Mouse (Mus musculus) heart, postnatal 0 days (tissue): ENCODE data around the gene Mob3b. TPM values are rescaled to one million over a fixed set of nuclear protein-coding genes. Genes with fewer than 3 reads are reported as not detected.

ENCODE experiments used
- ATAC-seq: fragments of 200-750 bp; cut with Nextera tagmentation; 2 replicates; pipeline ENCODE4 v1.8.0; 2017; ENCODE audit warnings: low read depth, moderate number of reproducible peaks, moderate library complexity; ENCODE audit not compliant: insufficient read depth
- DNase-seq: peaks from one replicate; pipeline ENCODE4 v3.0.0-alpha.2; 2016; ENCODE audit warnings: low spot score
- H3K27ac ChIP-seq: fragments of 300-500 bp; sonication (generic); 2 replicates; pipeline ENCODE4 v1.5.1; 2014; ENCODE audit warnings: low read depth, mild to moderate bottlenecking
- H3K27me3 ChIP-seq: fragments of 300-500 bp; sonication (generic); 2 replicates; pipeline ENCODE4 v1.6.1; 2014; ENCODE audit warnings: low read length, mixed read lengths; ENCODE audit not compliant: control insufficient read depth, insufficient read depth
- H3K36me3 ChIP-seq: fragments of 300-500 bp; sonication (generic); replicated peaks from 2 replicates; pipeline ENCODE4 v1.6.1; 2014; ENCODE audit warnings: low read length, mixed read lengths; ENCODE audit not compliant: control insufficient read depth, insufficient read depth
- H3K4me1 ChIP-seq: fragments of 300-500 bp; sonication (generic); 2 replicates; pipeline ENCODE4 v1.6.1; 2014; ENCODE audit warnings: antibody characterized with exemption; ENCODE audit not compliant: control insufficient read depth, insufficient read depth
- H3K4me2 ChIP-seq: fragments of 300-500 bp; sonication (generic); 2 replicates; pipeline ENCODE4 v1.6.1; 2014; ENCODE audit warnings: low read depth, mild to moderate bottlenecking, low read length, moderate library complexity
- H3K4me3 ChIP-seq: fragments of 300-500 bp; sonication (generic); 2 replicates; pipeline ENCODE4 v1.5.1; 2014; ENCODE audit warnings: low read depth, low read length
- H3K9ac ChIP-seq: fragments of 300-500 bp; sonication (generic); replicated peaks from 2 replicates; pipeline ENCODE4 v1.6.1; 2014; ENCODE audit warnings: low read depth, low read length, mixed read lengths
- H3K9me3 ChIP-seq: fragments of 300-500 bp; sonication (generic); replicated peaks from 2 replicates; pipeline ENCODE4 v1.6.1; 2016; ENCODE audit warnings: low read length; ENCODE audit not compliant: control insufficient read depth
- CTCF ChIP-seq: IDR thresholded peaks from 2 replicates; pipeline ENCODE4 v1.5.1; 2016; ENCODE audit warnings: antibody characterized with exemption, control low read depth, low read depth
- EP300 ChIP-seq: IDR thresholded peaks from 2 replicates; pipeline ENCODE4 v1.6.1; 2016; ENCODE audit warnings: antibody characterized with exemption, low read depth
- WGBS: fragments of 180-500 bp; shearing (Covaris S2); extraction: QIAGEN DNeasy Blood & Tissue Kit; methylation state at CpG from one replicate; pipeline ENCODE4 v1.1.7; 2014; 5-methylcytosine and 5-hydroxymethylcytosine counted together
- polyA plus RNA-seq: library from polyadenylated mRNA; unstranded; fragments of >200 nt; fragmentation: Nextera tagmentation; extraction: Ambion mirVana; gene quantifications from 2 replicates; pipeline ENCODE4 v1.2.1, GENCODE M21; 2015
- total RNA-seq: library from RNA; depleted of rRNA; stranded (reverse); fragments of >200 nt; gene quantifications from 2 replicates; pipeline ENCODE4 v1.2.3, GENCODE M21; 2014; ENCODE audit warnings: low replicate concordance; rRNA removed

Mob3b gene
- total RNA-seq (0.04 and 2.0 TPM in 2 replicates), polyA plus RNA-seq (1.0 and 1.2 TPM in 2 replicates)

DNA sequence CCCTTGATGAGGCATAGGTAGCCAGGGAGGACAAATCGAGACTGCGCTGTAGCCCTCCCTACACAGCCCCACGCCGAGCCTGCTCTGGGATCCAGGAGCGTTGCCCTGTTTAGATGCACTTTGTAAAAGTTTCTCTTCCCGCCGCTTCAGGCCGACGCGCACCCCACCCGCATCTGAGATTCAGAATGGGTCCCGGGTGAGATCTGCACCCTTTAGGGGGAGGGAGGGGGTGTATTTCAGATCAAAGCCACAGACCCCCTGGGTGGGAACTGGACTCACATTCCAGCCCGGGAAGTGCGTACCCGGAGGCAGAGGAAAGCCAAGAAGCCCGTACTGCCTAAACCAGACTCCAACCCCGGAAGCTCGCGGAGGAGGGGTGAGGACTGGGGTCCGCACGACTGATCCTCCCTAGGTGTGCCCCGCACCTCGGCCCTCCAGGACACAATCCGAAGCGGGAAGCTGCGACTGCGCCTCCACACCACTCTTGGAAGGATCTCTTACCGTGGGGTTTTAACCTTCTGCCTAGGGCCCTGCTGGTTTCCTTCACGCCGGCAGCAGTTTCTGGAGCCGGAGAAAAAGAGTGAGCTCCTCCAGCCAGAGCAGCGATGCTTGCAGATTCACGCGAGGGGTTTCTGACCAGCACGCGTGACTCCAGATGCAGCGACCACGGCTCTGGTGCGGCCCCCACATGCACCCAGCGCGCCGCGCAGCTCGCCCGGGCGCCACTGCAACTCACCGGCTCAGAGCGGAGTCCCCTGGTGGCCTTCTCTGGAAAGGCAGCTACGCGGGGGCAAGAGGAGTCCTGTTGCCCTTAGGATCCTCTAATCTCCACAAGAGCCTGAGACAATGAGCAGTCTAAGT lies at the start of gene Mob3b:
Gene Mob3b (minus strand): TSS at position 734 of the 861 bp plus-strand sequence.
- WGBS, result under 1% methylated on average over 50 of the region's 50 CpGs
- peak; percentile 89 for ATAC-seq
- H3K4me3 ChIP-seq, result peak within 1 kb of the TSS; percentile 77

GRCm38 (mm10) chr4:35204659-35205058 lies 47.4 kb upstream of the Mob3b start:
- H3K36me3 ChIP-seq, result peaks cover 44% of the 10 kb centered on the region
- H3K4me2 ChIP-seq, result no peak overlapping the region
- H3K27ac ChIP-seq, result no peak overlapping the region
- TF ChIP-seq CTCF (no peak), EP300 (no peak)
- H3K4me3 ChIP-seq, result no peak overlapping the region
- ATAC-seq (no peak), DNase-seq (no peak)
- 78% methylated on average over 7 of the region's 7 CpGs for WGBS
- H3K27me3 ChIP-seq, result no peaks in the 10 kb centered on the region
- no peaks in the 10 kb centered on the region for H3K4me1 ChIP-seq
- H3K9ac ChIP-seq, result no peak overlapping the region
- H3K9me3 ChIP-seq, result no peaks in the 10 kb centered on the region

More for the DNA sequence above, at the start of gene Mob3b:
- no peaks in the 10 kb centered on the region for H3K27me3 ChIP-seq
- H3K4me1 ChIP-seq, result no peaks in the 10 kb centered on the region
- peak within 1 kb of the TSS; percentile 58 for H3K9ac ChIP-seq
- no peaks in the 10 kb centered on the region for H3K36me3 ChIP-seq
- H3K27ac ChIP-seq, result no peak within 1 kb of the TSS
- TF ChIP-seq CTCF, result peak; percentile 87
- peak; percentile 30; the same call in 1 of the 2 replicates for TF ChIP-seq EP300
- no peaks in the 10 kb centered on the region for H3K9me3 ChIP-seq
- peak; percentile 63 for DNase-seq
- peak within 1 kb of the TSS; percentile 100 for H3K4me2 ChIP-seq

DNA sequence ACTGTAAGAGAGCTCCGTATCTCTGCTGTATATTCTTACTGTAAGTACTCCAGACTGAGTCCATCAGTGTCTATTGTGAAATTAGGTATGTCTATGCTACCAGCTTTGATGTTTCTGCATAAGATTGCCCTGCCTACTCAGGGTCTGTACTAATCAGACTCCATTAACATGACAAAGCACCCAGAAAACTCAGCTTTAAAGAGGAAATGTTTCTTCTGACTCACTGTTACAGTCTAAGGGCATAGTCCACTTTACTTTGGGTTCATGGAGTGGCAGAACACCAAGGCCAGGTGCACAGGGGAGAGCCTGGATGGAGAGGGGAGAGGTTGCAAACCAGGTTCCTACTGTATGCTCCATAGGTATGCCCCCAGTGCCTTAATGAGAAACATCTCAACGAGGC lies 46.4 kb upstream of the Mob3b start:
- H3K9ac ChIP-seq, result no peak overlapping the region
- H3K36me3 ChIP-seq, result peaks cover 44% of the 10 kb centered on the region
- no peaks in the 10 kb centered on the region for H3K27me3 ChIP-seq
- 88% methylated on average over 2 of the region's 2 CpGs for WGBS
- no peak for ATAC-seq
- H3K9me3 ChIP-seq, result no peaks in the 10 kb centered on the region
- no peak for DNase-seq
- H3K4me1 ChIP-seq, result no peaks in the 10 kb centered on the region
- no peak overlapping the region for H3K4me2 ChIP-seq
- TF ChIP-seq CTCF (no peak), EP300 (no peak)
- H3K4me3 ChIP-seq, result no peak overlapping the region
- H3K27ac ChIP-seq, result no peak overlapping the region

- Histone ChIP-seq H3K4me3 (no peak overlapping the region), H3K27ac (no peak overlapping the region), H3K9ac (no peak overlapping the region), H3K9me3 (no peaks in the 10 kb centered on the region), H3K4me2 (no peak overlapping the region), H3K4me1 (no peaks in the 10 kb centered on the region), H3K27me3 (no peaks in the 10 kb centered on the region), H3K36me3 (peaks cover 57% of the 10 kb centered on the region)
- no peak for ATAC-seq
- no peak for DNase-seq
- 68% methylated on average over 5 of the region's 5 CpGs for WGBS
- TF ChIP-seq CTCF (no peak), EP300 (no peak)
Measured at GRCm38 (mm10) chr4:35201700-35202099, 44.4 kb upstream of the Mob3b start.

- TF ChIP-seq CTCF (peak; percentile 39), EP300 (no peak)
Measured at GRCm38 (mm10) chr4:35192725-35193124, 35.4 kb upstream of the Mob3b start.

GRCm38 (mm10) chr4:35189794-35190193 lies 32.5 kb upstream of the Mob3b start:
- no peaks in the 10 kb centered on the region; the same call in 1 of the 2 replicates for H3K4me1 ChIP-seq
- H3K4me2 ChIP-seq, result no peak overlapping the region
- no peaks in the 10 kb centered on the region for H3K9me3 ChIP-seq
- no peaks in the 10 kb centered on the region for H3K27me3 ChIP-seq
- peak; percentile 15 for DNase-seq
- TF ChIP-seq EP300 (no peak), CTCF (no peak)
- ATAC-seq, result peak; percentile 64
- no peak overlapping the region for H3K9ac ChIP-seq
- no peak overlapping the region for H3K4me3 ChIP-seq
- no peak overlapping the region for H3K27ac ChIP-seq
- H3K36me3 ChIP-seq, result peaks cover 15% of the 10 kb centered on the region
- 42% methylated on average over 5 of the region's 5 CpGs for WGBS

More at GRCm38 (mm10) chr4:35192725-35193124, 35.4 kb upstream of the Mob3b start:
- Histone ChIP-seq H3K9me3 (no peaks in the 10 kb centered on the region), H3K27ac (no peak overlapping the region), H3K4me3 (no peak overlapping the region), H3K4me1 (no peaks in the 10 kb centered on the region; the same call in 1 of the 2 replicates), H3K27me3 (no peaks in the 10 kb centered on the region), H3K9ac (no peak overlapping the region), H3K4me2 (no peak overlapping the region), H3K36me3 (peaks cover 26% of the 10 kb centered on the region)
- DNase-seq (peak; percentile 25), ATAC-seq (peak; percentile 47; the same call in 1 of the 2 replicates)
- 42% methylated on average over 7 of the region's 7 CpGs for WGBS
